Mouse (Mus musculus) MEL (cell line): Measurements from ENCODE around the gene Rnf5. TPM values are rescaled to one million over a fixed set of nuclear protein-coding genes. Genes with fewer than 3 reads are reported as not detected.
A peak's percentile ranks its signal among the peaks of the same experiment; 100 is the strongest.

ENCODE experiments used
- DNase-seq: peaks from one replicate; pipeline ENCODE4 v3.0.0; 2011; ENCODE audit warnings: low read depth, low spot score
- H3K27ac ChIP-seq: 2 replicates; pipeline ENCODE4 v1.5.1; 2012; ENCODE audit warnings: low read depth, mild to moderate bottlenecking, control low read depth, low read length, moderate library complexity; ENCODE audit not compliant: control insufficient read depth
- H3K27me3 ChIP-seq, 2 experiments: fragments of 150-350 bp in 1 of 2; sonication (generic) in 1 of 2; 2 replicates each; pipeline ENCODE4 v1.6.1; 2012; ENCODE audit warnings: low read length in 2 of 2, mild to moderate bottlenecking in 2 of 2, improper control_type of control experiment in 1 of 2, moderate library complexity in 1 of 2; ENCODE audit not compliant: insufficient read depth in 2 of 2, control insufficient read depth in 1 of 2
- H3K36me3 ChIP-seq, 2 experiments: 2 replicates each; pipeline ENCODE4 v1.6.1; 2012 to 2014; ENCODE audit warnings: low read length in 2 of 2, improper control_type of control experiment in 1 of 2, inconsistent platforms in 1 of 2, mild to moderate bottlenecking in 1 of 2; ENCODE audit not compliant: insufficient read depth in 2 of 2, control insufficient read depth in 1 of 2
- H3K4me1 ChIP-seq, 2 experiments: fragments of 150-350 bp in 1 of 2; sonication (generic) in 1 of 2; 2 replicates each; pipeline ENCODE4 v1.6.1; 2012; ENCODE audit warnings: low read length in 2 of 2, improper control_type of control experiment in 1 of 2, mild to moderate bottlenecking in 1 of 2; ENCODE audit not compliant: insufficient read depth in 2 of 2, control insufficient read depth in 1 of 2
- H3K4me3 ChIP-seq, 2 experiments: fragments of 150-350 bp in 1 of 2; sonication (generic) in 1 of 2; 2 replicates each; pipeline ENCODE4 v1.5.1; 2012; ENCODE audit warnings: low read depth in 2 of 2, low read length in 2 of 2, mild to moderate bottlenecking in 2 of 2, moderate library complexity in 2 of 2, control low read depth in 1 of 2, improper control_type of control experiment in 1 of 2; ENCODE audit not compliant: control insufficient read depth in 1 of 2, insufficient read depth in 1 of 2
- H3K79me2 ChIP-seq: 2 replicates; pipeline ENCODE4 v1.6.1; 2012; ENCODE audit warnings: mild to moderate bottlenecking, low read length, moderate library complexity; ENCODE audit not compliant: control insufficient read depth, poor library complexity, insufficient read depth
- H3K9ac ChIP-seq: 2 replicates; pipeline ENCODE4 v1.6.1; 2012; ENCODE audit warnings: low read depth, mild to moderate bottlenecking, control low read depth, low read length, moderate library complexity; ENCODE audit not compliant: control insufficient read depth, poor library complexity, severe bottlenecking
- H3K9me3 ChIP-seq: fragments of 150-350 bp; sonication (generic); replicated peaks from 2 replicates; pipeline ENCODE4 v1.6.1; 2012; ENCODE audit warnings: mild to moderate bottlenecking, low read length, improper control_type of control experiment, moderate library complexity; ENCODE audit not compliant: insufficient read depth
- BHLHE40 ChIP-seq: IDR thresholded peaks from 2 replicates; pipeline ENCODE4 v1.6.1; 2012; ENCODE audit warnings: low read depth, mild to moderate bottlenecking, inconsistent platforms, low read length, improper control_type of control experiment, borderline replicate concordance
- CTCF ChIP-seq, 3 experiments: IDR thresholded peaks in 2 of 3; conservative IDR thresholded peaks in 1 of 3; 2 replicates each; pipeline ENCODE4 v1.5.1; 2011 to 2012; ENCODE audit warnings: low read length in 3 of 3, low read depth in 2 of 3, mild to moderate bottlenecking in 2 of 3, improper control_type of control experiment in 1 of 3, inconsistent platforms in 1 of 3, mixed read lengths in 1 of 3, moderate library complexity in 1 of 3; ENCODE audit not compliant: control insufficient read depth in 1 of 3, insufficient read depth in 1 of 3, poor library complexity in 1 of 3, severe bottlenecking in 1 of 3
- EP300 ChIP-seq, 2 experiments: IDR thresholded peaks; 2 replicates each; pipeline ENCODE4 v1.6.1; 2011; ENCODE audit warnings: improper control_type of control experiment in 2 of 2, low read length in 2 of 2, low read depth in 1 of 2, mild to moderate bottlenecking in 1 of 2
- ETS1 ChIP-seq: IDR thresholded peaks from 2 replicates; pipeline ENCODE4 v1.6.1; 2012; ENCODE audit warnings: low read depth, mild to moderate bottlenecking, inconsistent platforms, low read length, improper control_type of control experiment, moderate library complexity
- GABPA ChIP-seq: IDR thresholded peaks from 2 replicates; pipeline ENCODE4 v1.6.1; 2012; ENCODE audit warnings: low read depth, mild to moderate bottlenecking, inconsistent platforms, low read length, improper control_type of control experiment, moderate library complexity
- JUND ChIP-seq: IDR thresholded peaks from 2 replicates; pipeline ENCODE4 v1.6.1; 2011; ENCODE audit warnings: low read depth, mild to moderate bottlenecking, improper control_type of control experiment, low read length
- KAT2A ChIP-seq: conservative IDR thresholded peaks from 2 replicates; pipeline ENCODE4 v1.6.1; 2012; ENCODE audit warnings: low read depth, low read length, improper control_type of control experiment, inconsistent platforms
- MAX ChIP-seq: IDR thresholded peaks from 2 replicates; pipeline ENCODE4 v1.6.1; 2011; ENCODE audit warnings: low read length, improper control_type of control experiment
- MEF2A ChIP-seq: IDR thresholded peaks from 2 replicates; pipeline ENCODE4 v1.6.1; 2014; ENCODE audit warnings: low read depth, mild to moderate bottlenecking, inconsistent platforms, low read length, improper control_type of control experiment; ENCODE audit not compliant: poor library complexity, insufficient replicate concordance, severe bottlenecking; ENCODE audit errors: extremely low read depth
- MXI1 ChIP-seq: IDR thresholded peaks from 2 replicates; pipeline ENCODE4 v1.6.1; 2011; ENCODE audit warnings: mild to moderate bottlenecking, low read depth, low read length, improper control_type of control experiment
- MYB ChIP-seq: IDR thresholded peaks from 2 replicates; pipeline ENCODE4 v1.6.1; 2011; ENCODE audit warnings: mild to moderate bottlenecking, low read depth, low read length, improper control_type of control experiment
- POLR2AphosphoS2 ChIP-seq: IDR thresholded peaks from 2 replicates; pipeline ENCODE4 v1.6.1; 2011; ENCODE audit warnings: low read length, improper control_type of control experiment
- POLR2AphosphoS5 ChIP-seq: IDR thresholded peaks from 2 replicates; pipeline ENCODE4 v1.6.1; 2012; ENCODE audit warnings: low read depth, borderline replicate concordance, mild to moderate bottlenecking, inconsistent platforms, low read length, moderate library complexity, mixed read lengths
- RAD21 ChIP-seq: IDR thresholded peaks from 2 replicates; pipeline ENCODE4 v1.6.1; 2011; ENCODE audit warnings: mild to moderate bottlenecking, low read depth, low read length, improper control_type of control experiment
- SIN3A ChIP-seq: IDR thresholded peaks from 2 replicates; pipeline ENCODE4 v1.6.1; 2012; ENCODE audit warnings: low read length, improper control_type of control experiment, inconsistent platforms
- SMC3 ChIP-seq: IDR thresholded peaks from 2 replicates; pipeline ENCODE4 v1.6.1; 2011; ENCODE audit warnings: low read depth, low read length, improper control_type of control experiment
- USF1 ChIP-seq: IDR thresholded peaks from 2 replicates; pipeline ENCODE4 v1.6.1; 2014; ENCODE audit warnings: low read depth, mild to moderate bottlenecking, inconsistent platforms, low read length, improper control_type of control experiment, moderate library complexity
- USF2 ChIP-seq, 2 experiments: IDR thresholded peaks; 2 replicates each; pipeline ENCODE4 v1.6.1; 2011 to 2012; ENCODE audit warnings: improper control_type of control experiment in 2 of 2, low read length in 2 of 2, borderline replicate concordance in 1 of 2, inconsistent platforms in 1 of 2, low read depth in 1 of 2, mild to moderate bottlenecking in 1 of 2; ENCODE audit not compliant: insufficient read depth in 1 of 2
- ZC3H11A ChIP-seq: IDR thresholded peaks from 2 replicates; pipeline ENCODE4 v1.6.1; 2012; ENCODE audit warnings: low read depth, mild to moderate bottlenecking, inconsistent platforms, low read length, improper control_type of control experiment
- ZMIZ1 ChIP-seq: IDR thresholded peaks from 2 replicates; pipeline ENCODE4 v1.6.1; 2012; ENCODE audit warnings: low read depth, mild to moderate bottlenecking, inconsistent platforms, low read length, improper control_type of control experiment, moderate library complexity
- polyA plus RNA-seq, 2 experiments: library from polyadenylated mRNA; stranded (reverse) in 1 of 2; unstranded in 1 of 2; fragments of >175 nt in 1 of 2; fragments of >200 nt in 1 of 2; gene quantifications; 2 replicates each; pipeline versions ENCODE4 v1.2.1 to v1.2.4; 2012; ENCODE audit warnings: low replicate concordance in 2 of 2, low read depth in 1 of 2; ENCODE audit not compliant: insufficient read length in 2 of 2, insufficient read depth in 1 of 2, missing spikeins in 1 of 2
- total RNA-seq: library from RNA; depleted of rRNA; stranded (reverse); fragments of 300-350 nt; gene quantifications from 2 replicates; pipeline ENCODE4 v1.2.3, GENCODE M21; 2012

Gene Rnf5
- total and polyA plus RNA-seq, 3 experiments, result 24.8 to 85.1 TPM; not detected in 1

DNA sequence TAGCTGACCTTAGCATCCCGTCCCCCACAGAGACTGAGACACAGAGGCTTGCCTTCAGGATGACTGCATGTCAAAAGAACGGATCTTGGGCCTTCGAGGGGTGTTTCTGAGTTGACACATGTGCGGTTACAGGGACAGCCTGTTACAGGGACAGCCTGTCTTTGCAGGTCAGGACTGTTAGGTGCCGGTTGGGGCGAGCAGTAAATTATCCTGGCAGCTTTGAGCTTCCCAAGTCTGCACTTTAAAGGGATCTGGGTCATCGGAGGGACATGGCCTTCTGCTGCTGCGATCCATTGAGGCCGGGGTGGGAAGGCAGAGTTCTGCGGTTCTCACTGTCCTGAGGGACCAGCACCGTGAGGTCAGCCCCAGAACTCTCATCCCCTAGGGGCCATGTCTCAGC lies 46.1 kb downstream of the Rnf5 start:
- H3K27me3 ChIP-seq, result no peaks in the 10 kb centered on the region; a peak in 1 of 4 replicates
- peaks cover 0 to 10% of the 10 kb centered on the region in 2 experiments; a peak in 2 of 4 replicates for H3K36me3 ChIP-seq
- H3K27ac ChIP-seq, result no peak overlapping the region
- H3K4me1 ChIP-seq, result peaks cover 7 to 18% of the 10 kb centered on the region in 2 experiments
- no peak overlapping the region for H3K4me3 ChIP-seq
- no peak for DNase-seq
- no peaks in the 10 kb centered on the region for H3K79me2 ChIP-seq
- H3K9ac ChIP-seq, result no peak overlapping the region
- no peaks in the 10 kb centered on the region for H3K9me3 ChIP-seq
- TF ChIP-seq KAT2A (no peak), USF2 (IDR thresholded peaks at IDR 0.05; ENCODE audit: borderline replicate concordance in 1 of 2, insufficient read depth in 1 of 2, low read depth in 1 of 2, low read length in 2 of 2) (no peak), ETS1 (no peak), MAX (no peak), MYB (no peak), POLR2AphosphoS5 (no peak), MXI1 (no peak), SIN3A (no peak), JUND (no peak)

DNA sequence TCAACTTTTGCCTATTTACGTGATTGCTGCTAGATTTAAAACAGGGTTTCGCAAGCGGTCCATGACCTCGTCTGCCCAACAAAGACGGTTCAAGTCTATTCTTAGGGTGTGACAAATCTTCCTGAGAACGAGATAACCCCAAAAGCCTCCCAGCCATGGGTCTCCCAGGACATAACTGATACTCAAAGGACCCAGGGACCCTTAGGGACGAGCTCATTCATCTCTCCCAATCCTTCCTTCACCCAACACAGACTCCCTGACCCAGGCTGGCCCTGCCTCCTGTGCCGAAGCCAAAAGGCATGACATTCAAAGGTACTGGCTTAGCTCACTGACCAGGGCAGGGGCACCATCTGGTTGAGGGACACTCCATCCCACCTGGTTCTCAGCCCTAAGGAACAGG lies 47.1 kb downstream of the Rnf5 start:
- no peak overlapping the region for H3K9ac ChIP-seq
- DNase-seq, result no peak
- no peak overlapping the region for H3K27ac ChIP-seq

DNA sequence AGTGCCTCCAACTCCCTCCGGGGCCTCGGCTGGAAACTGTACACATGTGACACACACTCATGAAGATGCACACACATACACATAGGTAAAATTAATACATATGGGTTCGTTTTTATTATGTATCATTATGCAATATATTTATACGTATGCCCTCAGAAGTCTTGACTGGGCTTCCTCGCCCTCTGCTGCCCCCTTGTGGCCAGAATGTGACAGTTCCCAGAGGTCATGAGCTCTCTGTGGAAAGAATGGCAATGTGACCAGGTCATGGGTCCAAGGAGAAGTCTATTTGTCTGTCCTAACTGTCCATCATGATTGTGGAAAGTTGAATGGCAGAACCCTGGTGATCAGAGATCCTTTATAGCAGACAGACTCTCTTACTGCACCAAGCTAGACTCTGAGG lies 48.0 kb downstream of the Rnf5 start:
- no peaks in the 10 kb centered on the region for H3K79me2 ChIP-seq
- H3K9ac ChIP-seq, result no peak overlapping the region
- H3K27ac ChIP-seq, result no peak overlapping the region
- DNase-seq, result peak; percentile 75
- no peaks in the 10 kb centered on the region for H3K9me3 ChIP-seq
- no peak overlapping the region for H3K4me3 ChIP-seq
- TF ChIP-seq BHLHE40, result no peak
- no peak for TF ChIP-seq EP300 (IDR thresholded peaks at IDR 0.05; ENCODE audit: low read depth in 1 of 2, low read length in 2 of 2)
- peak; percentile 60 for TF ChIP-seq ZC3H11A
- peak; percentile 88 to 91 (median 89) for TF ChIP-seq CTCF (IDR thresholded peaks at IDR 0.05 in 2 of 3, conservative IDR thresholded peaks at IDR 0.05 in 1 of 3; ENCODE audit: control insufficient read depth in 1 of 3, insufficient read depth in 1 of 3, low read depth in 2 of 3, low read length in 3 of 3, poor library complexity in 1 of 3, severe bottlenecking in 1 of 3)
- peak; percentile 82 for TF ChIP-seq SMC3
- no peak for TF ChIP-seq MAX
- 0 out of 2 replicates have a peak, but pooled peaks have one; percentile 10 for TF ChIP-seq USF1
- TF ChIP-seq POLR2AphosphoS2, result no peak
- no peak for TF ChIP-seq ZMIZ1
- peak; percentile 74 for TF ChIP-seq RAD21
- peaks cover 3 to 7% of the 10 kb centered on the region in 2 experiments for H3K4me1 ChIP-seq
- no peaks in the 10 kb centered on the region; a peak in 2 of 4 replicates for H3K27me3 ChIP-seq
- peaks cover 0 to 4% of the 10 kb centered on the region in 2 experiments; a peak in 2 of 4 replicates for H3K36me3 ChIP-seq

More for the DNA sequence above, 47.1 kb downstream of the Rnf5 start:
- TF ChIP-seq MEF2A, result no peak
- no peak for TF ChIP-seq GABPA
- Histone ChIP-seq H3K27me3 (no peaks in the 10 kb centered on the region; a peak in 2 of 4 replicates), H3K4me1 (peaks cover 5 to 13% of the 10 kb centered on the region in 2 experiments), H3K9me3 (no peaks in the 10 kb centered on the region), H3K4me3 (no peak overlapping the region), H3K36me3 (peaks cover 0 to 8% of the 10 kb centered on the region in 2 experiments; a peak in 2 of 4 replicates), H3K79me2 (no peaks in the 10 kb centered on the region)
